Mouse (Mus musculus) forebrain, postnatal 0 days (tissue): ENCODE data around the gene Myo16. TPM values are rescaled to one million over a fixed set of nuclear protein-coding genes. Genes with fewer than 3 reads are reported as not detected.

Experiments
- ATAC-seq: fragments of 200-750 bp; cut with Nextera tagmentation; 2 replicates; pipeline ENCODE4 v1.8.0; 2017; ENCODE audit warnings: mild to moderate bottlenecking, moderate library complexity
- DNase-seq: peaks from one replicate; pipeline ENCODE4 v3.0.0-alpha.2; 2015
- H3K27ac ChIP-seq: fragments of 300-500 bp; sonication (generic); 2 replicates; pipeline ENCODE4 v1.5.1; 2014; ENCODE audit warnings: low read depth, mild to moderate bottlenecking, antibody characterized with exemption, low read length, moderate library complexity, mixed read lengths
- H3K27me3 ChIP-seq: fragments of 300-500 bp; sonication (generic); 2 replicates; pipeline ENCODE4 v1.6.1; 2014; ENCODE audit warnings: mild to moderate bottlenecking, low read length, mixed read lengths; ENCODE audit not compliant: insufficient read depth
- H3K36me3 ChIP-seq: fragments of 300-500 bp; sonication (generic); 2 replicates; pipeline ENCODE4 v1.6.1; 2014; ENCODE audit warnings: mild to moderate bottlenecking, moderate library complexity; ENCODE audit not compliant: insufficient read depth
- H3K4me1 ChIP-seq: fragments of 300-500 bp; sonication (generic); 2 replicates; pipeline ENCODE4 v1.6.1; 2014; ENCODE audit warnings: antibody characterized with exemption; ENCODE audit not compliant: insufficient read depth
- H3K4me2 ChIP-seq: fragments of 300-500 bp; sonication (generic); 2 replicates; pipeline ENCODE4 v1.6.1; 2014; ENCODE audit warnings: low read depth, mild to moderate bottlenecking, moderate library complexity
- H3K4me3 ChIP-seq: fragments of 300-500 bp; sonication (generic); 2 replicates; pipeline ENCODE4 v1.5.1; 2014; ENCODE audit warnings: low read depth, low read length, mixed read lengths
- H3K9ac ChIP-seq: fragments of 300-500 bp; sonication (generic); 2 replicates; pipeline ENCODE4 v1.6.1; 2014; ENCODE audit warnings: mild to moderate bottlenecking
- H3K9me3 ChIP-seq: fragments of 300-500 bp; sonication (generic); 2 replicates; pipeline ENCODE4 v1.6.1; 2016; ENCODE audit warnings: low read length
- CTCF ChIP-seq: sonication (generic); IDR thresholded peaks from 2 replicates; pipeline ENCODE4 v1.5.1; 2016; ENCODE audit warnings: antibody characterized with exemption, control low read depth, low read depth
- WGBS: fragments of 180-500 bp; shearing (Covaris S2); extraction: QIAGEN DNeasy Blood & Tissue Kit; methylation state at CpG from one replicate; pipeline ENCODE4 v1.1.7; 2014; 5-methylcytosine and 5-hydroxymethylcytosine counted together
- polyA plus RNA-seq: library from polyadenylated mRNA; unstranded; fragments of >200 nt; fragmentation: Nextera tagmentation; extraction: Ambion mirVana; gene quantifications from 2 replicates; pipeline ENCODE4 v1.2.1, GENCODE M21; 2015
- total RNA-seq: library from RNA; depleted of rRNA; stranded (reverse); fragments of >200 nt; gene quantifications from 2 replicates; pipeline ENCODE4 v1.2.3, GENCODE M21; 2014; rRNA removed

Myo16 gene
- total and polyA plus RNA-seq, 2 experiments from 2014 or later, result 5.5 to 58.6 TPM

GRCm38 (mm10) chr8:10683088-10683487 lies 529.4 kb downstream of the Myo16 start:
- H3K9me3 ChIP-seq, result no peaks in the 10 kb centered on the region
- no peaks in the 10 kb centered on the region for H3K36me3 ChIP-seq
- H3K4me2 ChIP-seq, result no peak overlapping the region
- ATAC-seq, result no peak
- H3K27me3 ChIP-seq, result no peaks in the 10 kb centered on the region
- no peak overlapping the region for H3K27ac ChIP-seq
- DNase-seq, result no peak
- H3K4me1 ChIP-seq, result no peaks in the 10 kb centered on the region
- no peak overlapping the region for H3K4me3 ChIP-seq
- no peak overlapping the region for H3K9ac ChIP-seq
- WGBS, result 80% methylated on average over 8 of the region's 8 CpGs
- TF ChIP-seq CTCF, result no peak

Other genes starting within 250 kb of the Myo16 start
- 3.1 and 3.6 TPM in 2 replicates for gene Lig4, start 176.2 kb upstream of the Myo16 start, total RNA-seq
- gene Lig4, start 176.2 kb upstream of the Myo16 start, polyA plus RNA-seq, result 4.0 and 6.4 TPM in 2 replicates
- gene Abhd13, start 176.2 kb upstream of the Myo16 start, total RNA-seq, result 25.0 and 30.9 TPM in 2 replicates
- 13.0 TPM in 2 replicates for gene Abhd13, start 176.2 kb upstream of the Myo16 start, polyA plus RNA-seq
- gene Tnfsf13b, start 147.4 kb upstream of the Myo16 start, total RNA-seq, result 0.31 and 0.33 TPM in 2 replicates
- gene Tnfsf13b, start 147.4 kb upstream of the Myo16 start, polyA plus RNA-seq, result 0.30 and 0.36 TPM in 2 replicates